Mouse (Mus musculus) bone marrow macrophage, adult 2 months (primary cell): ENCODE measurements around the gene Ptges2.

Experiments used
- CTCF ChIP-seq: IDR thresholded peaks from 2 replicates; pipeline ENCODE4 v1.5.1; 2012; ENCODE audit warnings: low read depth, mild to moderate bottlenecking, low read length, moderate library complexity
- POLR2A ChIP-seq: IDR thresholded peaks from 2 replicates; pipeline ENCODE4 v1.6.1; 2012; ENCODE audit warnings: mild to moderate bottlenecking, low read depth, low read length, borderline replicate concordance

GRCm38 (mm10) chr2:32396695-32397094 is 999 bp downstream of the Ptges2 start:
- TF ChIP-seq CTCF (no peak), POLR2A (no peak)
